Mouse (Mus musculus) layer of hippocampus, postnatal 36 days (tissue): Measurements from ENCODE around the gene Fbxo30. TPM values are rescaled to one million over a fixed set of nuclear protein-coding genes. Genes with fewer than 3 reads are reported as not detected.
"Not testable (repeated sequence)": the region's sequence is repeated elsewhere in the genome, so short reads cannot be mapped to it uniquely, and the experiment has no call there.

Experiments used
- DNase-seq, 2 experiments: peaks; one replicate each; pipeline ENCODE4 v3.0.0; 2022
- total RNA-seq, 2 experiments: library from RNA; stranded (reverse); gene quantifications; 2 replicates each; pipeline ENCODE4 v1.2.3; 2021

Gene Fbxo30
- 10 to 100 TPM; 10.1 to 10.3 TPM for total RNA-seq

DNA sequence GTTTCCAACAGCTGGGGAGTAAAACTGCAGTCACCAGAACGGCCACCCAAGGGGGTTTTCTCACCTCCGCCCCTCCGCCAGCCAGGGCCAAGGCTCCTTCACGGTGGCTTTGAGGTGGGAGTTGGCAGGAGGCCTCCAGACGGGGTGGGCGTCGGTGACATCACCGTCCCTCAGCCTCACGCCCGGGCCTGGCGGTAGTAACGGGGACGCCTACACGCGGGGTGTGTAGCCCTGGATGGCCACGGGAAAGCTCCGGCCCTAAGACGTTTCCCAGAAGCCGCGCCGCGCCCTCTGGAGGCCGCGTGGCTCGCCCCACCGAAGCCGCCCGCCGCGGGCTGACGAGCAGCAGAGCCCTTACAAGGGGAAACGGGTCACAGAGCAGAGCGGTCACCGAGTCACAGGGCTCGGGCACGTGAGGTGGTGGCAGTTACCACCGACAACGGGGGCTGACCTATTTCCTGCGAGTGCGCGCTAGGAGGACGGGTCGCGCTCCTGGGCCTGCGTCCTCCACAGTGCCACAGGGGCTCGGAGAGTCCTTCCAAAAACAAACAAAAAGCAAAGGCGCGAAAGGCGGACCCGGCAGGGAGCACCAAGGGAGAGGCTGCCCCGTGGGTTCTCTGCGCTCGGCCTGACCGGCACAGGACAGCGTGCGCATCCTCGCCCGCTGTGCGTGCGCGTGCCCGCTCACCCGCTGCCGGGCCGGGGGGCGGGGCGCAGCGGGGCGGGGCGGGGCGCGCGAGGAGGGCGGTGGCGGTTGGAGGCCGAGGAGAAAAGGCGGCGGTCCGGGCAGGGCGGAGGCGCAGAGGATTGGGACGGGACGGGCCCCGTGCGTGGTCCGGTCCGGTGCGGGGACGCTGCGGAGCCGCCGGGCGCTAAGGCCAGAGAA, at the start of gene Fbxo30:
Gene Fbxo30 (plus strand): TSS at position 753 of the 886 bp plus-strand sequence.
- peak; percentile 88 to 89 for DNase-seq

DNA sequence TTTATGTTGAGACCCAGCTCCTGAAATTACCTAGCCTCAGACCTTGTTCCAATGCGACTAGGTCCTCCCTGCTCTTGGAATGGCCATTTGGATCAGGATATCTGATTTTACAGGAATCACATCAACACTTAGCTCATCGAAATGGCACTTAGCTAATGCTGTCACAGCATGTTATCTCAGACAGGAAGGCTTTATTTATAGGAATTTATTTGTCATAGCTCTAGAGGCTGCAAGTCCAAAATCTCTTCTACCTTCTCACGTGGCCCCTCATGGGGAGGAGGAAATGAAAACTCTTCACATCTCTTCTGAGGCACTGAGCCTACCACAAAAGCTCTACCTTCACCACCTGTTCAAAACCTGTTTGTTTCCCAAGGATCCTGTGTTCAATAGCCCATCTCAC, 47.9 kb upstream of the Fbxo30 start:
- no peak for DNase-seq

DNA sequence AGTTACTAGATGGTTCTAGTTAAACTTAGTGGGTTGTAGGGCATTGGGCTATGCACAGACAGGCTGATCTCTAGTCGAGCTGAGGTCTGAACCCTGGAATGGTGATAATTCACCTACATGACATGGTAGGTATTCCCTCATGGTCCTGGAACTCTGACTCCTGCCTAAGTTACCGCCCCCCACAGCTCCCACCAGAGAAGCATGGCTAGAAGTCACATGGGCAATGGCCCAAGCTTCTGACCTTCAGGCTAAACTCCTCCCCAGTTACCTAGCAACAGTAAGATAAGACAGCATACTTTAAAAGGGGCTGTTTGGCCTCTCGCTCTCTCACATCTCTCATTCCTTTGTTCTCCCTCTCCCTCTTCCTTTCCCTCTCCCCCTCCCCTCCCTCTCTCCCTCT, 38.1 kb upstream of the Fbxo30 start:
- DNase-seq: not testable (repeated sequence)

DNA sequence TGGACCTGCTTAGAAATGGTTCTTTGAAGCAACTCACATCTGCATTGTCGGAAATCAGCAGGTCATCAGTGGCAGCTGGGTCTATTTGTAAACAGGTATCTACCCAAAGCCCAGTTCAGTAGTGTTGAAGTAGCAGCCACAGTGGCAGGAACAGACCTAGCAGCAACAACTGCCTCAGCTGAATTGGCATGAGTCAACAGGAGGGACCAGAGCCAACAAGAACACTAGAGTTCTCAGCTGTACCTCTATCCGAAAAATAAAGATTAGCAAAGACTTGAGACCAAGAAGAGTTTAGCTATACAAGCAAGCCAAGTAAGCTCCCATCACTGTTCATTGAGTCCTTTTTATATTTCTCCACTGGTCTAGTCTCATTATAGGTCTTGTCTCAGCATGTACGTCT, 32.9 kb upstream of the Fbxo30 start:
- DNase-seq: no peak

DNA sequence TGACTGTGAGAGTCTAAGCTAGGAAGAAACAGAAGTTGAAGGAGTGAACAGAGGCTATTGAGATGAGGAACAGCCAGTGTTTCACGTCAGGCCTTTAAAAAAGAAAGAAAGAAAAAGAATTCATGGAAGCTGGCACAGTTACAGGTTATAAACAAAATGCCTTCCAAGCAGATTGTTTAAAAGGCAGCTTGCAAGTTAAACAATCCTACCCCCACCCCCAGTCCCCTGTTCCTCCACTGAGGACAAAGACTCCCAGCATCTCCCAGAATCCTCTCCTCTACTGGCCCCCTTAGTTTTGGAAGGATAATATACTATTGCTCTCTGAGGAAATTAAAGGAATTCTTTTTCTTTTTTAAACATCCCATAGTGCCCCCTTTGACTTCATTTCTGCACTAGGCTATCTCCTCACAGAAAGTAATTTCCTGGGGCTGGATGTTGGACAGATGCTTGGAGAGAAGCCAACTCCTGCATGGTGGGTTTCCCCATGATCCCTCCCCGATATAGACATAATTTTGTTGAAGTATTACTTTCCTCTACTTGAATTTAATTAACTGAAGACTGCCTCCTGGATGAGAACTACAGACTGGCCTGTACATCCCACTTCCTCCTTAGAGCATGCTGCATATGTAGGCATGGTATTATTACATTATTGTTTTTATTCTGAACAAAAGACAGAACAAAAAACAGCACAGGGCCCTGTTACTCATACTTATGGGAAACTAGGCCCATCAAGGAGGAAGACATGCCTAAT, 30.7 kb upstream of the Fbxo30 start:
- no peak for DNase-seq

DNA sequence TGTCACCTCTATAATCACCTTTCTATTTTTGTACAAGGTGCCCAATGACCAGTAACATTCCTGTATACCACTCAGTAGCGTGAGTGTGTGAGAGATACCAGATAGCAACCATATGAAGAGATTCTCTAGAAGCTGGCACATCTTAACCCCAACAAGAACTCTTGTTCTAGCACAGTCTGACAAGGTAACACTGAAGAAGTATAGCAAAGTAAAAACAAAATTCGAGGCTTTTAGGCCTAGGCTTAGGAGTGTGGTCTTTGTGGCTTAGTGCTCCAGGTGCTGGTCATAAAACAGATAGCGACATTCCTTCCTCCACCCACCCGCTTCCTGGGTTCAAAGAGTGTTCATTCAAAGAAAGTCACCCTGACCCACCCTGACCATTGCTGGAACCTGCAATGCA, 27.5 kb upstream of the Fbxo30 start:
- DNase-seq: not testable (repeated sequence)

DNA sequence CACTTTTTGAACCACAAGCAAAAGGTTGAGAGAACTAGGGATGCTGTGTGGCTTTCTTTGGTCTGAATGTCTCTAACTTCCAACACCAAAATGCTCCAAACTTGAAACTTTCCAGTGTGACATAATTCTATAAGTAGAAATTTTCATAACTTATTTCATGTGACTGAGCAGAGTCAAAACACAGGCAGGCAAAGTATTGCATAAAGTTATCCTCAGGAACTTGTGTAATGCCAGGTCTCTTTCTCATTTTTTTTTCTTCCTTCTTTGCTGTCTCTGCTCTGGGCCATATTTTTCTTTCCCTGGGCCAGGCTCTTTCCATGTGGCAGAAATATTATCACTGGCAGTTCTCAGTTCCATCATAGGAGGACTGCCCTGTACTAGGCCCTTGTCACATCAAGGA, 21.0 kb upstream of the Fbxo30 start:
- no peak for DNase-seq

DNA sequence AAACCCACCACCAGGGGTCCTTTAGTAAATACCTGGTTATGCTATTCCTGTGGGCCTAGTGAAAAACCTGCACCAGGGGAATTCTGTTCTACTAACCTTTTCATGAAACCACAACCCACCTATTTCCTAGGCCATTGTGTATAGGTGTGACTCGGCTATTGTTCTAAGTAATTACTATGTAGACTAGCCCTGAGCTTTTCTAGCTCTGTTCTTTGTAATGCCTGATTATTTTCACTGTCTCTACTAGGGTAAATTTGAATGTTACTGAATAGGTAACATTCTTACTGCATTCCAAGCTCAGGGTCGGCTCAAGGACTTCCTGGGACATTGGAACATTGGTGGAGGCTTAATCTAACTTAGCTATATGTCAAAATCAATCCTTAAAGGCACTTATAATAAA, 18.8 kb upstream of the Fbxo30 start:
- not testable (repeated sequence) for DNase-seq

DNA sequence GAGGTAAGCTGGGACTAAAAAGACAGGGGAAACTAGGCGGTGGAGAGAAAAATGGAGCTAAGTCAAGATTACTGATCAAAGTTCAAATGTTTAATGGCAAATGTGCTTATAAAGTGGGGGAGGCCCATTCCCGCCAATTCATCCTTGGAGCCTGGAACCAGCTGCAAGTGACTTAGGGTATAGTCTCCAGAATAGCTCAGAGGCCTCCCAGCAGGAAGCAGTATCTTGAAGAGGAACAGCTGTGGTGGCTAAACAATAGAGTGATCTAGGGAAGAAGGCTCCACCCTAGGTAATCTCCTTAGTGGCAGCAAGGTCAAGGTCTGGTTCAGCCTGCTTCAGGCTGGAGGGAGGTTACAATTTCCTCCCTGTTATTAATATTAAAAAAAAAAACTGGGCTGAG, 17.3 kb upstream of the Fbxo30 start:
- DNase-seq: not testable (repeated sequence)

DNA sequence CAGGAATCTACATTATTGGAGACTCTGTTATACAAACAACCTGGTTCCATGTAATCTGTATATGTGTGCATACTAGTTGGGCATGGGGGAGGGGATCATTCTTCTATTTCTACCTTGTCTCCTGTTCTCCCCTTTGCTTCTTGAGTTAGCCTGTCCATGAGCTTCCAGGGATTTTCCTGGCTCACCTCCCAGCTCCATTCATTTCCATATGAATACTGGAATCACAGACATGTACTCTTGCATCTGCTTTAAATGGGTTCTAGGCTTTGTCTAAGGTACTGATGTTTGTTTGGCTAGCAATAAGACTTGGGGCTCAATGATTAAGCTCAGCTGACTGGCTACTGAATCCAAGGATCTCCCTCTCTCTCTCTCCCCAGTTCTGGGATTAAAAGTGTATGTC, 12.0 kb upstream of the Fbxo30 start:
- DNase-seq: no peak

DNA sequence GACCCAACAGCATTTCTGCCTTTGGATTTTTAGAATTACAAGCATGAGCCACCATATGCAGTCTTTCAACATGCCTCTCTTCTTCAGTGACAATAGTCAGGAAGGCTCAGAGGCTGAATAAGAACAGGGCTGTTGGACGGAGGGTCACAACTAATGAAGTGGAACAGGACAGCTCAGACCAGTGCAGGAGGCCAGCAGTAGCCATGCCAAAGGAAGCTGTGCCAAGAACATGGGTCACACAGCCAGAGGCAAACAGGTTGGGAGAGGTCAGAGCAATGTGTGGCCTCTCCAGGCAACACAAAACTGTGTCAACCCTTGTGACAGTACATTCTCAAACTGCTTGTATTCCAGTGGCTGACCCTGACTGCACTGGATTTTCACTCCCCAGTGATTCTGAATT, 6.7 kb upstream of the Fbxo30 start:
- peak in 1 of 2 experiments; percentile 17 for DNase-seq

DNA sequence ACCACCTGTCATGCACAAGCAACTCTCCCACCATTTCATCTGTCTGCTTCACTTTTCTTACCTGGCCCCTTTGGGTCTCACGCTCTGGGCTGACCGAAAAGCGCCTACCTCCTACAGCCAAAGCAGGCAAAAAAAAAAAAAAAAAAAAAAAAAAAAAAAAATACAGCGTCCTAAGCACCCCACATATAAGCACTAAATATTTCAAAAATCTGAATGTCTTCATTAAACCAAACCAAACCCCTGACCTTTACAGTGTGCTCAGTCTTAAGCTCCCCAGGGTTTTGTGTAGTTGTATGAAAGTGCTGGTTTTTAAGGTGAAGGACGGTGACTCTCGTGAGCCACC, 924 bp upstream of the Fbxo30 start:
- no peak for DNase-seq

DNA sequence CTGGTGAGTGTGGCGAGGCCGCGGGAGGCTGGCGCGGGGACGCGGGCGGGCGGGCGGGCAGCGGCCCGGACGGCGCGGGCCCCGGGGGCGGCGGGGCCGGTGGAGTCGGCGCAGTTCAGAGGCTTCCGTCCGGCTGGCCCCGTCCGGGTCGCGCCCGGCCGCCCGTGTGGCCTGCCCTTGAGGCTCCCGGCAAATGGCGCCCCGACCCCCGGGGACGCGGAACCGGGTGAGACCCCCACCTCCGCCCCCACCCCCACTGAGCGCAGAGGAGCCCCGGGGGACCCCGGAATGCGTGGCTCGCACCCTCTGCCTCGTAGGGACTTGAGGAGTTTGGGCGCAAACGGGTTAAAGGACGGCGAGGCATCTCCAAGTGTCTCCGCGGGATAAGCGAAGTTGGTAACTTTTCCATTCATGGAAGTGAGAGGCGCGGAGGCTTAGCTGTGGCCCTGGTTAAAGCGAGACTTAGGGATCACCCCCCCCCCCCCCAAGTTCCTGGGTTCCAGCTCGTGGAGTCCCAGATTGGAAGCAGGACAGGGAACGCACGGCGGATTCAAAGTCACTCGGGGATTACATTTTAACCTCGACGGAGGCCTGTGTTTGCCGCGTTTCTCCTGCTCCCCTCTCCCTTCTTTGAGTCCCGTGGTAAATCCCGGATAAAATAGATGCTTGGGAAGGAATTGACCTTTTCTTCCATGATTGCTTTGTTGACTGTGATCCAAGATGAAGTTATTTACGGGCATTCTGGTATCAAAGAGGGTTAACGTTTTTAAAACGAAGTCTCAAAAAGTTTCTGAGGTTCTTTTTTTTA, 572 bp downstream of the Fbxo30 start:
- no peak for DNase-seq

DNA sequence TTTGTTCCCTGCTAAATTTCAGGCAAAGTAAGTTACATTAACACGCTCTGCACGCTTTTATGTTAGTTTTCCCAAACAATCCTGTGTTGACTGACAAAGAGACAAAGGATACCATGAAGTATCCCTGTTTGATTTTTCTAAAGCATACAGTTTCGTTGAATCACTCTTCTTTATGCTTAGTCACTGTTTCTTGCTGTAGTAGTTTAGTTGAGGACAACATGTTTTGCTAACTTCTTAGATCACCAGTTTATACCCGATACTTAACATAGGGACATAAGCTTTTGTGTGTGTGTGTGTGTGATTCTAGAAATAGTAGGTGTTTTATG, 1.1 kb downstream of the Fbxo30 start:
- no peak for DNase-seq

DNA sequence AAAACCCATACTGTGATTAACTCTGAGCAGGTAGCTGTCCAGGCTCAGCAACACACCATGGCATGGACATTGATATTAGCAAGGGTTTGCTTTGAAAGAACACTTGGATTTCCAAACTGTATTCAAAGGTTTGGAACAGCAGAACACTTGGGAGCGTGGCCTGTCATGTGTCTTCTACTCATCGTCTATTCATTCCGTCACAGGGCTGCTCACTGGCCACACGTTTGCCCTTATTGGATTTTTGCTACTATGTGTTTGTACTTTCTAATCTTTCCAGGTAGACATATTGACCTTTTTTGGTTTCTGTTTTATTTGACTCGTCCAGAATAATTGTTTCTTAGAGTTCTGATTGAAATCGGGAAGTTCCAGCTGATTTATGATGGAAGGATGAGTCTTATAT, 17.3 kb downstream of the Fbxo30 start:
- DNase-seq: no peak

DNA sequence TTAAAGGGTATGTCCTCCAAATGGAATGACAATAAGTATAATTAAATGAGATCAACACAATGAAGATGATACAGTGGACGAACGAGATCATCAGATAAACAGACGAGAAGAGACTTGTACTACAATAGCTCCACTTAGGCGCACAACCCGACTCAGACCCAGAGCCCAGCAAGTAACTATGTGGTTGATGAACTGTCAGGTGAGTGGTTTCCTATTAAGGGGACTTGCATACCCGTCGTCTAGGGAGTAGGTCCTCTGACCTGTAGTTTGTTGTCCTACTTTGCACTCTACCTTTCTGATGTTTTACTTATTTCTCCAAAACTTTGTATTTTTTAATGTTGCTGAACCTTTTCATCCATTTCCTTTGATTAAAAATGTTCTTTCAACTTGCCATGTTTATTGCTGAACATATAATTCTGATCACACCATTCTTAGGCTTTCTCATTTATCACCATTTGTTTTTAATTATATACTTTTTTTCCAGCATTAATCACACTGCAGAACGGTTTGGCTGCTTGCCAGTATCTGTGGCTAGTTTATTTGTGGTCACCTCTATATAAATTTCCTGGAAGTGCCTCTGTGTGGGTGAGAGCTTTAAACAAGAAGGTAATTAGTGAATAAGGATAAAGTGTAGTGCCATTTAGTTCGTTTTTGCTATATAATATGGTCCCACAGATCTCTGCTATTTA, 24.4 kb downstream of the Fbxo30 start:
- DNase-seq: no peak

DNA sequence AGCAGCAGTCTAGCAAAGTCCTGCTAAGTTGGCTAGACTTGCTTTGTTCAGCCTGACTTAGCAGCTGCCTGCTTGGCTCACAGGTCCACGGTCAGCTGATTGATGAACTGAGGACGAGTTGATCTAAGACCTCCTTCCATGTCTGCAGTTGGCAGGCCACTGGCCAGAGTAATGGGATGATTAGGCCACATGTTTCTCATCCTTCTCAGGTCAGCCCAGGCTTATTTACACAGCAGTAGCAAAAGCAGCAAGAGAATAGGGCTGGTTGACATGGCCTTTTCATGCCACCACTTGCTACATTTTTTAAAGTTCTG, 24.9 kb downstream of the Fbxo30 start:
- DNase-seq: no peak

DNA sequence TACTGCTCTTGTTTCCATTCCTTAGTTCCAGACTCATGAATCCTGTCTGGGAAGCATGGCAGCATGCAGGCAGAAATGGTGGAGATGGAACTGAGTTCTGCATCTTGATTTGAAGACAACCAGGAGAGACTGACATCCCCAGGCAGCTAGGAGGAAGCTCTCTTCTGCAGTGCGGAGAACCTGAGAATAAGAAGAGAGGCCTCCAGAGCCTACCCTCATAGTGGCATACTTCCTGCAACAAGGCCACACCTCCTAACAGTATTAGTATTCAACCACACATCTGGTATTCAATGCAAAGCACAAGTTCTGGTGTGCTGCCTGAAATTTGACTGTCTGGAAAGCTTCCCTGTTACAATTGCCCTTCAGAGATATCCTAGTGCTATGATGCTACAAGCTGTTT, 28.7 kb downstream of the Fbxo30 start:
- DNase-seq: no peak

DNA sequence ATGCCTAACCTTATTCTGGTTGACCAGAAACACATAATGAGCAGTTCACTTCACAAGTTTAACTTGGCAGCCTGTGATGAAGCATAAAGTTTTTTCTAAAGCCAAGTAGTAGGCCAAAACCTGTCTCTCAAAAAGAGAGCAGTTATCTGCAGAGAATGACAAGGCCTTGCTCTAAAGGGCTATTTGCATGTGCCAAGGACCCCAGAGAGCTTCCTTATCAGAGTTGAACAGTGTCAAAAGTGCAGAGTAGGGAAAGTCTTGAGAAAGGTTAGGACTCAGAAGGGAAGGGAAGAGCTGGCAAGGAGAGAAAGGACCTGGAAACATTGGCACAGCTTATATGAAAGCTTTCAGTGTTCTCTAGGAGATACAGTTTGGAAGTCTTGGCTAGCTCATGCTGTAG, 29.4 kb downstream of the Fbxo30 start:
- DNase-seq: no peak

DNA sequence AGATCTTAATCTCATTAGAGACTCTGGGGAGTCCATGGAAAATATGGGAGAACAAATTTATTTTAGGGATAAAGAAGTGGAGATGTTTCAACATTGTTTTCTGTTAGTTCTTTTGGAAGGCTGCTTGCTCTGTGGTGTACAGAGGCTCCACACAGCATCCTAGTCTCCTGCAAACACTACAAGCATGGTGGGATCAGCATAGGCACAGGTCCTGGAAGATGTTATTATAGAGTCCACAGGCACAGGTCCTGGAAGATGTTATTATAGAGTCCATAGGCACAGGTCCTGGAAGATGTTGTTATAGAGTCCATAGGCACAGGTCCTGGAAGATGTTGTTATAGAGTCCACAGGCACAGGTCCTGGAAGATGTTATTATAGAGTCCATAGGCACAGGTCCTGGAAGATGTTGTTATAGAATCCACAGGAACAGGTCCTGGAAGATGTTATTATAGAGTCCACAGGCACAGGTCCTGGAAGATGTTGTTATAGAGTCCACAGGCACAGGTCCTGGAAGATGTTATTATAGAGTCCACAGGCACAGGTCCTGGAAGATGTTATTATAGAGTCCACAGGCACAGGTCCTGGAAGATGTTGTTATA, 36.8 kb downstream of the Fbxo30 start:
- DNase-seq: not testable (repeated sequence)

DNA sequence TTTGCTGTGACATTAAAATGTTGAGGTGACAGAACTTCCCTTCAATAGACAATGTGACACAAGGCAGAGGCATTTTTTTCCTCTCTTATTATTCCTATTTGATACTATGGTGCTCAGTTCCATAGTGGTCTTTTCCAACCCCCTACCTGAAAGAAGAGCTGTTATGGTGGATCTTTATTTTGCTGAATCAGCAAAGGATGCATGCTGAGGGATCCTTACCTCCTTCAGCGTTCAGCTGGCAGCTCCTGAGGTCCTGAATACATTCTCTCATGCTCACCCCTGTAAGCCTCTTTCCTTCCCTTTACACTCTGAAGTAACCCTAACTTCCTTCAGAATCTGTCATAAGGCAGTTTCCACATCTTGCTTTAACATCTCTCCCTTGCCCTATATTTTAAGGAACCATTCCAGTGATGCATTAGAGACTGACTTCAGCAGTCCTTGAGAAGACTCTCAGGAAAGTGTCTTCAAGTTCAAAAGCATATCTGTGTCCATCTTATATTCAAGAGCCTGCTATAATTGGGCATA, 38.4 kb downstream of the Fbxo30 start:
- DNase-seq: no peak

DNA sequence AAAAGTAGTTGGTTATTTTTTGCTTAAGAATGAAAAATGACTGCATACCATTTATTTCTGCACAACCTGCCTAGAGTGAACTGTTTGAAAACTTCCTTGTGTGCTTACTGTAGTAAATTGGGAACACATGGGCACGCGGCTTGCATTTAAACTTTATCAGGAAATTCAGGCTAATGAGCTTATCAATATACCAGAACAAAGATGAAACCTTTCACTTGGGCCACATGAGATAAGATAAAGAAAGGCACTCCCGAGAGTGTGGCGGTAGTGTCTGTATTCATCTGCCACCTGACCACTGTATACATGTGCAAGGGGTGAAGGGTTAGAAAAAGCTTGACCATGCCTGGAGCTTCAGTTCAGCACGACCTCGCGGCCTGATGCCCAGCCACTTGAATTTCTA, 41.2 kb downstream of the Fbxo30 start:
- DNase-seq: no peak
